Mouse (Mus musculus) cerebral cortex, adult 2 months (tissue): ENCODE results near the gene Wwtr1.

ENCODE experiments used
- WGBS: fragments of 180-500 bp; shearing (Covaris S2); methylation state at CpG from one replicate; pipeline ENCODE4 v1.1.7; 2018; 5-methylcytosine and 5-hydroxymethylcytosine counted together

Wwtr1 gene

DNA sequence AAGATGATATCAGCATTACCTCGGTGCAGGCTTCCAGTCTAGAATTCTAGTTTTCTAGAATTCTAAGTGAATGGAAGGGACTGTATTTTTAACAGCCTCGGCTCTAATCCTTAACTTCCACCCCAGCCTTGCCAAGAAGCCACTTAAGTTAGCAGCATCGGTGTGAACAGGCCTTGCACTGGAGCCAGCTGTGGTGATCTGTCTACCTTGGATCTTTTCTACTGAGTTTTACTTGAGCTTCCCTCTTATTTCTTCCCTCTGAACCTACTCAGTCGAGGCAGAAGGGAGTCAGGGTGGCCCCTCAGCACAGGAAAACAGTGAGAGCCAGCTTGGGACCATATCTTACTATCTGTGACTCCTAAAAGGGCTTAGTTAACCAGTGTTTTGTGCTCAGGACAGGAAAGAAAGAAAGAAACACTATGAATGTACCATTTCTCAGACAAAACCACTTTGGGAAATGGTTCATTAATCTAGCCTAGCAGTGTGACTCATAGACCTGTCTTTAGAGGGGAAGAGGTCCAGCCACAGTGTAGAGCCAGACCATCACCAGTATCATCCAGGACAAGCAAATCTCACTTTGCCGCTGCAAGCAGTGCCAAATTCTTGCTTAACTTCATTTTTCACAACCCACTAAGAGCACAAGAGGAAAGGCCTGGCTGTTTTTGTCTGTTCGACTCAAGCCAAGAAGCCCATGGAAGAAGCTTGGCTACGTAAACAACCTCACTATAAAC is 65.6 kb downstream of the Wwtr1 start:
- WGBS = 68% methylated on average over 7 of the region's 7 CpGs

DNA sequence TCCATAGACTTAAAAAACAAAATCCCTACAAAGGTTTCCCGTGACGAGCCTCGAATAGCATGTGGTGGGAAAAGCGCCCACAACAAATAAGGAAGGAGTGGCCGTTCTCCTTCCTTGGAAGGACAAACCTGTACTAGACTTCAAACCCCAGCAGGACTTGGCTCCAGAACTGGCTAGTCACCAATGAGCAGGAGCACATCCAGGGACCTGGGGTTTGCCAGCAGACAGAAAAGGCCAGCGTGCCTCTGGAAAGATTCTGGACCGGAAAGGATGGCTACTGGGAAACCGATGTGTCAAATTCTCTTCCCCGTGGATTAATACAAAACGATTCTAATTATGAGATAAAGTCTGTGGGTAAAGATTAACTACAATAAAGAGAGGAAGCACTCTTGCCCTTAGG is 69.7 kb downstream of the Wwtr1 start:
- 70% methylated on average over 10 of the region's 10 CpGs for WGBS

DNA sequence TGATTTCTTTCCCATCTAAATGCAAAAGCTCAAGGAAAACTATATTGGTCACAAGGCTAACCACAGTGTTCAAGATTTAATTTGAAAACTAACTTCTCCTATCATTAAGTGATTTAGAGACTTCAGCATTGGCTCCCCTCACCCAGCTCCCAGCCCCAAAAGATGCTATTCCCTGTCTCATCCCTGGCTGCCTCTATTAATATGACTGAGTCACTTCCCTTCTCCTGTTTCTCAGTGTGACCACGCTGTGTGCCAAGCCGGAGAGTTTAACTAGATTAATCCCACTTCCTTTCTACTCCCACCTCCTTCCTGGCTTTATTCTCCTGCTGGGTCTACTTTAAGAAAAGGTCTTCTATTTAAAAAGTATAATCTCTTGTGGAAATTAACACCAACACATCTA is 71.0 kb downstream of the Wwtr1 start:
- 22% methylated on average over 2 of the region's 2 CpGs for WGBS

DNA sequence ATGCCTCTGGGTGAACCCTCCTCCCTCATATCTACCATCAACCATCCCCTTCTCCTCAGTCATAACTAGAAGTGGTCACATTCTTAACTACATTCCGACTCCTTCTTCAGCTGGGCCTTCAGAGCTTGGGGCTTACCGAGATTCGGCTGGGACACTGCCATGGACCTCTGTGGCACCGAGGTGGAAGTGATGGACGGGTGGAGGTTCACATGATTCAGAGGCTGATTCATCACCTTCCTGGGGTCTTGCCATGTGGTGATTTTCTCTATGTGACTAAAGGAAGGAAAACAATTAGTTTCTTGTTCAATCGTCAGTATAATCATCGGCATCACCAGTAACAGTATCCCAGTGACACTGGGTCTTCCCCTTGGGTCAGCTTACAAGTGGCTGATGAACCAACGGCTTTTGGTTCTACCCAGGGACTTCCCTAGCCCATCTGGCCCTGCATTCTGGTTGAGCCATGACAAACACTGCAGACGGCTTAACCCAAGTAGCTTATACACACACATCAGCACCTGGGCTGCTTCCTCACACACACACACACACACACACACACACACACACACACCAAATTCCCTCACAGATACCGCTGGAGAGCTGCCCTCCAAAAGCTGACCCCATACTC is 74.0 kb downstream of the Wwtr1 start:
- 77% methylated on average over 10 of the region's 10 CpGs for WGBS

DNA sequence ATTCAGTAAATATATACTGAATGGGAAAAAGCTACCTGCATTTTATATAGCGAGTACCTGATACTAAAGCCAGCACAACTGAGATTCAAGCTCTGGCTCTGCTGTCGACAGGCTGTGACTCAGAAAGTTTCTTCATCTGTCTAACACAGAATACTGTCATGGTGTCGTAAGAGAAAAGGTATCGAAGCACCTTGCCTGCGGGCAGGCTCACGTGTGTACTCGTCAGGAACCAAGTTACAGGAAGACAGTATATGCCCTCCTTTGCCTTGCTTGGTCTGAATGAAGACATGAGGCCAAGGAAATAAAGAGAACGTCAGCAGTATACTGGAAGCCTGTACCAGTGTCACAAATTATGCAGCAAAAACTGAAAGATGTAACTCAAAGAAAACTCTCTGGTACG is 74.9 kb downstream of the Wwtr1 start:
- 91% methylated on average over 9 of the region's 9 CpGs for WGBS

DNA sequence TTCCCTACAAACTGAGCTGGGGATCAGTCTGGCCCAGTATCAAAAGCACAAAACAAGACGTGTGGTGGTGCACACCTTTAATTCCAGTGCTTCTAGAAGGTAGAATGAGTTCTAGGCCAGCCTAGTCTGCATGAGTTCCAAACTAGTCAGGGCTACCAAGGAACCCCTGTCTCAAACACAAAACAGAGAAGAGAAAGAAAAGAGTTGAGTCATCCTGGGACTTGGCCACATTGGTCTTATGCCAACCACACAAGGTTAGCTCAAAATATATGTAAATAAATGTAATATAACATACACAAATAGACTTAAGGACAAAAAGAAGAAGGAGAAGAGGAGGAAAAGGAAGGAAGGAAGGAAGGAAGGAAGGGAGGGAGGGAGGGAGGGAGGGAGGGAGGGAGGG is 77.9 kb downstream of the Wwtr1 start:
- WGBS = 56% methylated on average over 1 of the region's 1 CpGs

DNA sequence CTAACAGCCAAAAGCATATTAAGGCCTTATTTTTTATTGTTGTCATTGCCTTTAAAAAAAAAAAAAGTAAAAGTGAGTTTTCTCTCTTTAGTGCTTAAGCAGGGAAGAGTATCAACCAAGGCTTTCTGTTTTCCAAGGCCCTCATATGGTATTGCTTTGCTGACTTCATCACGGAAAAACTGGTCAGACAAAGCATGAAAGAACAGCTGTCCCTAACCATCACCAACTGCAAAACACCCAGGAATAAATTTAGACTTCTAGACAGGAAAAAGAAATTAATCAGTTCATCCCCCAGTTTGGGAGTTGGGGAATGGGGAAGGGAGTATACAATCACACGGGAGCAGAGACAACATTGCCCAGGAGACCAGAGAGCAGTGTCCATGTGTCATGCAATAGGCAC is 79.3 kb downstream of the Wwtr1 start:
- WGBS = 64% methylated on average over 2 of the region's 2 CpGs

DNA sequence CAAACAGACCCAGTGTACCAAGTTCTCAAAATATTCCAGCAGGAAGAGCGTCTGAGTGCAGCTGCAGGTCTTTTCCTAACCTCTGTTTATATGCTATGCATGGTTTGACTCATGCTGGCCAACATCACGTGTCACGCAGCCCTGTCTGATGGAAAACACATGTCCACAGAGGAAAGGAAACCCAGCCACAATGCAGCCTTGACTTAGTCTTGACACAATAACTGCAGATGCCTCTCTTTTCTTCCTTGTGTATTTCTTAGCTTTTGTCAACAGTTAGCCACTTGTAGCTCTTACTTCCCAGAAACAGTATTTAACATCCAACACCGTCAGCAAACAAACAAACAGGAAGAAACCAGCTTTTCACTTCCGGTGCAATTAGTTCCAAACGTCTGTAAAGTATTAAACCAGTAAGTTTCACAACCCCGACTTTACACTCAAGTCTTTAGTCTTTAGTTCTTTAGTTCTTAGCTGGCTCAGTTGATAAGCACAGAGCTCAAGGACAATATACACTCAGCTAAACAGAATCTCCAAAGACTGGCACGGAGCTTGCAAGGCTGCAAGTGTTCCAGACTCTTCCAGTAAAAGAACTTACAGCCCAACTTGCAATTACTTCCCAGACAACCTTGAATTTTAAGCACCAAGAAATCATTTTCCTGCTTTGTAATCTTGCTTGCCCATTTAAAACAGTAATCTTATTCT is 88.1 kb downstream of the Wwtr1 start:
- 52% methylated on average over 8 of the region's 8 CpGs for WGBS

DNA sequence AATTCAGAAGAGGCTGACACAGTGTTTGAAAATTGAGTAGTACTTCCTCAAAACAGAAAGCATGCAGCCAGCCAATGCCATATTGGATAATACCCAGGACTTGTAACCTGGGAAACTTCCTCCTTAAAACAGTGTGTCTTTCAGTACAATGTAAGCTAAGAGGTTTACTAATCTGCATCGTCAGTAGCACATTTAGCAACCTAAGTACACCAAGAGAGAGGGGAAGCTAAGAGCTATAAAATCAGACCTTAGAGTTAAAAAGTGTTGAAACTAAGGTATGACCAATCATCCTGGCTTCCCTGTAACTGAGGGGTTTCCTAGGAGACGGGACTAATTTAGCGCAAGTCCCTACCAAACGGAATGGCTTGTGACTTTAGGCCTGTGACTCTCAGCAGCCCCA is 89.6 kb downstream of the Wwtr1 start:
- 75% methylated on average over 4 of the region's 4 CpGs for WGBS

DNA sequence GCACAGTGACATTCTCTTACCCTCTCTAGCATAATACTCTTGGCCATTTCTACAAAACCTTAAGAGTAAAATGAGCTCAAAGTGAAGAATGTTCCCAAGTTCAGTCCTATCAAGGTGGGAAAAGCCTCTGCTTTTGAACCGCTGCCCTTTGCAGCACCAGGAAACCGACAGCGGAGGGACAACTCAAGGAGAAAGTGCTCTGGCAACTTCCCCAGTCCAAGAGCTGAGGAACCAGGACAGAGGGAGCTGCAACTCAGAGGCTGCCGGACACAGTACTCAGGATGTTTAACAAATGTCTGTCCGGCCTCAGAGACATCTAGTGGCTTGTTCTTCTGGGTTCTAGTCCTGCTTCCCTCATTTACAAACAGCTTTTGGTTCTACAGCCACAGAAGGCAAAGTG is 93.7 kb downstream of the Wwtr1 start:
- WGBS = 74% methylated on average over 5 of the region's 5 CpGs

DNA sequence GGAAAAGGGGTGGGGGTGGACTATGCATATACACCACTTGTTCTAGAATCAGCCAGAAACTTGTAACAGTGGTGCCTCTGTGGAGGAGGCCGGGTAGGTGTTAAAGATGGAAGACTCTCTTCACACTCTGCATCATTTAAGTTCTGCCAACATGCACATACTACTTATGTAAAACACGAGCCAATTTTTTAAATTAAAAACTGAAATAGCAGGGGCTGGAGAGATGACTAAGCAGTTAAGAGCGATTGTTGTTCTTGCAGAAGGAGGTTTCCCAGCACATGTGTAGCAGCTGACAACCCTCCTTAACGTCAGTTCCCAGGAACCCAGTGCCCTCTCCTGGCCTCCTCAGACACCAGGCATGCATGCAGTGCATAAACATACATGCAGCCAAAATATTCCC is 95.1 kb downstream of the Wwtr1 start:
- 32% methylated on average over 4 of the region's 4 CpGs for WGBS

DNA sequence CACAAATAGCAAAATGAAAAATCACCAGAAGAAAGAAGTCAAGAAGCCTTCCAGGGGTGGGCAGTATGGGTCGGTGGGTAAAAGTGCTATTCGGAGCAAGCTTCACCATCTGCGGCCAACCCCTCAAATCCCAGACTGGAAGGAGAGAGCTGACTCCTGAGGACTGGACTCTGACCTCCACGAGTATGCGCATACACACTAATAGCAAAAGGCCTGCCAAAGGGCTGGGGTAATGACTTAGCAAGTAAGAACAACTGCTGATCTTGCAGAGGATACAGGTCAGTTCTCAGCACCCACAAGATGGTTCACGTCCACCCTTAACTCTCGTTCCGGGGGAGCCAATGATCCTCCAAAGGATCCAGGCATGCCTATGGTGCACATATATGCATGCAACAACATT is 101.3 kb downstream of the Wwtr1 start:
- 95% methylated on average over 8 of the region's 8 CpGs for WGBS

DNA sequence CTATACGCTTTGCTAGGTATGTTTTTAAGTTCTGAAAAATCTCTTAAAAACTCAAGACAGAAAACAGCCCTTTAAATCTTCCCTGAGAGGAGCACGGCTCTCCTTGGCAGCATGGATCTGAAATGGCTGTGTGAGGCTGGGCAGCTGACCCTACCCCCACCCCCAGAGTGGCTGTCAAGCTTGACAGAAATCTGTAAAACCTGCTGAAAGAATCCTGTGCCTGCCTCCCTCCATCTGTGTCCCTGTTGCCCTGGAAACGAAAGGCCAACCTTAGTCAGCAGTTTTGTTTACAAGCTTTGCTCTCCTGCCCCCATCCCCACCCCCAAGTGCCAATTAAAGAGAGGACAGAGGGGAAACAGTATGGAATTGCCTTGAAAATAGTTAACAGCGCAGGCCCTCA is 103.3 kb downstream of the Wwtr1 start:
- 63% methylated on average over 4 of the region's 4 CpGs for WGBS

DNA sequence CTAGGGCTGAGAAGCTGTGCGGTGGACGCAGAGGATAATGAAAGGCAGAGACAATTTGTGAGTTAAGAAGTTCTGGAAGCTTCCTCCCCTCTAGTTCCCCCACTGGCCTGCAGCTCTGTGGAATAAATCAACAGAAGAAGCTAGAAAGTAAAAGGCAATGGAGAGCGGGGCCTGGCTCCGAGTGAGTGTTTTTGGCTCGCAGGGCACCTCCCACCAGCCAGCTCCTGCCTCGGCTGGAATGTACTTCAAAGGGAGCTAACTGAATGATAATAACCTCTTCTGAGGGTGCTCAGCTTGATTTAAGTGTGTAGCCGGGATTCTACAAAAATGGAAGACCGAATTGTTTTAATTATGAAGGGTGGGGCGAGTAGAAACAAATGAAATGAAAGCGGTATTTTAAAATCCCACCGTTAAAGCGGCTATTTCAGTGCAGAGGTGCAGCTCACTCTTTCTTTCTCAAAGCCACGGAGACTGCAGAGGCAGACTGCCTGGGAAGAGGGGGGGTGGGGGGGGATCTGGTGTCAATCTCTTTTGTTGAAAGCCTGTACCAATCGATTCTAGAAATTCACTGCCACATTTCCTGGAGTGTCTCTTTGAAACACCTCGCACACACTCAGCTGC is 104.6 kb downstream of the Wwtr1 start:
- WGBS = 14% methylated on average over 15 of the region's 15 CpGs

DNA sequence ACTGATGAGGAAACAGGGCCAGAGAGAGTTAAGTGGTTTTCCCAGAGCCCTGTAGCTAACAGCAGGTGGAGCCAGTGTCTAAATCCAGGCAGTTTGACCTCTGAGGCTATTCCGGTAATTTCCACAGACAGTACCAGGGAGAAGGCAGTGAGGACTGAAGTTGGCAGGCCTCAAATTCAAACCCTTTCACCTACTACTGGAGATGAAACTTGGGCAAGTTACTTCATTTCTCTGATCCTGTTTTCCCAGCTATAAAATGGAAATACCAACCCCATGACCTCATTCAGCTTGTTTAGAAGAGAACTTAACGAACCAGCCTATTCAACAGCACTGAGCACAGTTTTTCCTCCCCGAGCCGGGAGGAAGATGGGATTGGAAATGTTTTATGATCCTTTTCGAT is 105.4 kb downstream of the Wwtr1 start:
- 42% methylated on average over 5 of the region's 5 CpGs for WGBS

DNA sequence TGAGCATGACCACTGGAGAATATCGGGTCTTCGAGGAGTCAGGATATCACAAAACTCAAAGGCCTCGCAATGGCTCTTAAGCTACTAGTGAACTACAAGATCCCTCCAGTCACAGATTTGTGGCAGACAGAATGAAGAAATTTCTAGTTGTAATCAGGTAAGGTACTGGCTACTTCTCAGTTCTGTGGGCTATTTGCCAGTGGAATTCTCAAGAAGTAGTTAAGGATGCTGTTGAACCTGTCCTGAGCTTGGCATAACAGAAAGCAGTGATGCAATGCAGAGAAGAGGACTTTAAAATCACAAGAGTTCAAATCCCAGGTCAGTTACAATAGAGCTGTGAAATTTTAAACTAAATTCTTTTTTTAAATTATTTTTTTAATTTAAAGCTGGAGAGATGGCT is 106.4 kb downstream of the Wwtr1 start:
- WGBS = 96% methylated on average over 3 of the region's 3 CpGs

DNA sequence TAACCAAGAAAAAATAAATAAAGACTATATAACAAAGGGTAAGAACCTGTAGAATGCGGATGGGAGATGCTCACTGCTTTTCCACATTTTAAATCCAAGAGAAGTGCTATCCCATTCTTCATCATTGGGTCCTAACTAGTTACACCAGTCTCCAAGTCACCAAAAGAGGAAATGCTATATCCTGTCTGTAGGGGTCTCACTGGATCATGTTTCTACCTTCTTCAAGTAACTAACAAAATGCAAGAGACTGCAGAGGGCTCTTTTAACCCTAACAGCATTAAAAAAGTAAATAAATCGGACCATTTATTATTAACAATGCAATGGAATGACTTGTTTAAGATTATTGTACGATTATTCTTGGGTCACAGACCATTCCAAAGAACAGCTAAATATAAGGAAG is 109.4 kb downstream of the Wwtr1 start:
- 54% methylated on average over 3 of the region's 3 CpGs for WGBS

DNA sequence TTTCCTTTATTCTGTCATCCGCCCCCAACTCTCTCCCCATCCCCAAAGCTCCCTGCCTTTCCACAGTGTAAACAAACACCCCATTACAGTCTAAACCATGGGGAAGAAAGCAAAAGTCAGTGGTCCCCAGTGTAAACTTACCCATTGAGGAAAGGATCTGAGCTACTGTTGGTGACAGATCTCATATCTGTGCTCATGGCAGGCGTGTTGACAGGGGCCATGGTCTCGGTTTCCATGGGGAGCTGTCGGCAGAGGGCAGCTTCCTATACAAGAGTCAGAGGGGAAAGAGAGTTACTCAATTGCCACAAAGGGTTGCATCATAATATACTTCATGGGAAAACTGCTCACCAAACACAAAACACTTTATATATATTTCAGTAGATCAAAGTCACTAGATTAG is 112.4 kb downstream of the Wwtr1 start:
- 90% methylated on average over 4 of the region's 4 CpGs for WGBS

DNA sequence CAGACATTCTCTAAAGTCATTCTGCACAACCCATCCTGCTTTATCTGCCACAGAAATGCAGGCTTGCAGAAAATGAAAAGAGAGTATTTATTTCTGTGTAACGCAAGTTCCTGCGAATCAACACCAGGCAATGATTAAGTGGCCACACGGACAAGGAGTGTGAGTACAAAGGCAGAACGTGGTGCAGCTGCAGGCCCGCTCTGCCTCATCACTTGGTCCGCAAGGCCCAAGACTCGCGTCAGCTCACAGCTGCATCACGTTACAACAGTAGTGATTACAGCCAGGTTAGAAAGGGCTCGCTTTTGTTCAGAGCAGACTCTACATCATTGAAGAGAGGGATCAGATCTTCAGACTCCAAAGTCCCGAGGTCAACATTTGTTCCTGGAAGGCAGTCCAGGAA is 117.1 kb downstream of the Wwtr1 start:
- WGBS = 84% methylated on average over 11 of the region's 11 CpGs

DNA sequence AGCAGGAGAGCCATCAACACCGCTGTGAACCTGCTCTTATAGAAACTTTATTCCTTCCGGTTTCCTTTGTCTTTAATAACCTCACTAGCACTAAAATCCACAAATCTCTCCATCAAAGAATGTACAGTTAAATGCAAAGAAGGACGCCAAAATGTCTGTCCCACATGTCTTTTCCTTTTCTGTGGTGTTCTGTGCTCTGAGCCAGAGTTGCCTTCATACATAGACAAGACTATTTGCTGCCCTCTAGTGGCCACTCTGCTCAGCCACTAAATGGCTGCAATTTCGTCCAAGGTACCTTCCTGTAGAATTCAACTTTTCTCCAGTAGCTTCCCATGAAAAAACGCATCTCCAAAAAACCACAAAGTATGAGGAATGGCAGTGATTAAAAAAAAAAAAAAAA is 127.3 kb downstream of the Wwtr1 start:
- WGBS = 25% methylated on average over 5 of the region's 5 CpGs

DNA sequence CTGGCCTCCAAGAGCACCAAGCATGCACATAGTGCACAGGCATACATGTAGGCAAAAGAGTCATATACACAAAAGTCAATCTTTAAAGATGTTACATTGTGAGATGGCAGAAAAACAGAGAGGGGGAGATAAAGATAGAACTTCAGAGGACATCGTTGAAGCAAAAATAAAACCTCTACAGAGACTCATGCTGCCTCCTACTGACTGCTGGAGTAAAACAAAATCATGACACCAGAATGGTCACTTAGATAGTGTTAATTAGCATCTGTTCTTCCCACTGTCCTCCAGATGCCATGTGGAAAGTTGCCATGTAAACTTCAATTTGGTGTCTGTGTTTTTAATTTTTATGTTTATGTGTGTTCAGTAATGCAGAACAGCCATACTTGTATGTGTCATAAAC is 127.8 kb downstream of the Wwtr1 start:
- 9% methylated on average over 1 of the region's 1 CpGs for WGBS

DNA sequence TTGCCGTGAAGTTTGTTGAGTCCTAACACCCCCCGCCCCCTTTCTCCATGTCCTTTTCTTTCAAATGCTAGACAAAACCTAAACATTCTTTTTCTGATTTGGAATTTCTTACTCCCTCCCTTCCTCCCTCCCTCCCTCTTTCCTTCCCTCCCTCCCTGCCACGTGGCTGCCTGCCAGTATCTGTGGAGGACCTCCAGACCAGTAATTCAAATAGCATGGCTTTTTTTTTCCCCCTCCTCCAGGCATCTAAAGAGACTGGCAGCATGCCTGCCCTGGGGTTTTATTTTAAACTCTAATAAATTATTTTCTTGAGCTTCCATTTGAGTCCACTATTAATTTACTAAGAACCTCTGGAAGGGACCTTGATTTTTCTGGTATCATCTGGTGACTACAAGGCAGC is 130.0 kb downstream of the Wwtr1 start:
- 43% methylated on average over 3 of the region's 3 CpGs for WGBS

DNA sequence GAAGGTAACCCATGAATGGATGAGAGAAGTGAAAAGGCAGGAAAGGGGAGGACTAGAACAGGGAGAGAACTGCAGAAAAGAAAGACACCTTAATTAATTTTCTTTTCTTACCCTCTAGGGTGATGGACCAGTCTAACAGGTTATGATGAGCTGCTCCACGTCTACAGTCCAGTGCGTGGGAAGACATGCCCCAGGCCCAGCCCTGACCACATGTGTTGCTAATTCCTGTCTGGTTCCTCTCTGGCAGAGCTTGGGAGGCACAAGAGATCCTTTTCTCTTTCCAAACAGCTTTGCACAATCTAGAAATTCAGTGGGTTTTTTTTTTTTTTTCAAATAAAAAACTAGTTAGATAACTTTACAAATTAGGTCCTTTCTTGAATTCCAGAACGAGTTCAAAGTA is 134.8 kb downstream of the Wwtr1 start:
- 79% methylated on average over 3 of the region's 3 CpGs for WGBS
